Mouse (Mus musculus): ENCODE measurements around the gene Gm36210. TPM values are rescaled to one million over a fixed set of nuclear protein-coding genes. Genes with fewer than 3 reads are reported as not detected.
A peak's percentile ranks its signal among the peaks of the same experiment; 100 is the strongest.

The Gm36210 gene
- total and polyA plus RNA-seq, 3 experiments: 0.90 TPM; not detected in 2

DNA sequence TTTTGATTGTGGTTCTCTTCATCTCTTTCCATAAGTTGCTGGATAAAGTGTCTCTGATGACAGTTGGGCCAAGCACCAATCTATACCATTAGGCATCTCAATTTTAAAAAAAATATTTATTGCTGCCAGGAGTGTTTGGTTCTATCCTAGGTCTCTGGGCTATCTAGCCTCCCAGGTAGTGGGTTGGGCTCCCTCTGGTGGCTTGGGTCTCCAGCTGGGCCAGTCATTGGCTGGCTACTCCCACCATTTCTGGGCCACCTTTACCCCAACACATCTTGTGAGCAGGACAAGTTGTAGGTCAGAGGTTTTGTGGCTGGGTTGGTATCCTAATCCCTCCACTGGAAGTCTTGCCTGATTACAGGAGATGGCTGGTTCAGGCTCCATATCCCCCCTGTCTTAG is 28.1 kb downstream of the Gm36210 start:
- no peak overlapping the region for H3K27ac ChIP-seq (ENCODE audit: insufficient read depth, low read depth)
- H3K9me3 ChIP-seq (replicated peaks; ENCODE audit: low read length): peaks cover 3% of the 10 kb centered on the region
- TF ChIP-seq CTCF (conservative IDR thresholded peaks at IDR 0.05 in 1 of 2, IDR thresholded peaks at IDR 0.05 in 1 of 2; ENCODE audit: low read depth in 2 of 2, low read length in 2 of 2) (peak; percentile 9 to 77; a peak in 2 of 4 replicates), TCF12 (IDR thresholded peaks at IDR 0.05; ENCODE audit: low read depth, low read length) (no peak), BHLHE40 (IDR thresholded peaks at IDR 0.05; ENCODE audit: low read depth, low read length) (no peak), SMC3 (IDR thresholded peaks at IDR 0.05; ENCODE audit: low read depth, low read length) (peak; percentile 80), PAX5 (IDR thresholded peaks at IDR 0.05; ENCODE audit: low read length) (no peak), RAD21 (IDR thresholded peaks at IDR 0.05; ENCODE audit: low read depth, low read length) (peak; percentile 48), EP300 (IDR thresholded peaks at IDR 0.05; ENCODE audit: low read length) (no peak), USF2 (conservative IDR thresholded peaks at IDR 0.05; ENCODE audit: low read depth, low read length) (no peak), ELF1 (IDR thresholded peaks at IDR 0.05; ENCODE audit: low read depth, low read length) (no peak), ZKSCAN1 (IDR thresholded peaks at IDR 0.05; ENCODE audit: borderline replicate concordance, low read depth, low read length) (no peak), MXI1 (IDR thresholded peaks at IDR 0.05; ENCODE audit: low read depth, low read length) (no peak), JUN (IDR thresholded peaks at IDR 0.05; ENCODE audit: insufficient read depth, low read depth, low read length) (no peak), NRF1 (IDR thresholded peaks at IDR 0.05; ENCODE audit: low read depth, low read length) (no peak), ZNF384 (IDR thresholded peaks at IDR 0.05; ENCODE audit: low read depth, low read length) (0 out of 2 replicates have a peak, but pooled peaks have one; percentile 26)
- H3K4me2 ChIP-seq (ENCODE audit: insufficient read depth, low read depth, poor library complexity, severe bottlenecking): peak overlapping the region; percentile 99
- dilution Hi-C loops (cut with MboI; ENCODE audit: extremely low pct_ligation_motif_present, extremely low pct_unique_long_range_greater_than_20kb, low sequenced_read_pairs) (no loop called here), in situ Hi-C loops (cut with MboI; ENCODE audit: low pct_ligation_motif_present, low pct_unique_long_range_greater_than_20kb, low sequenced_read_pairs) (no loop called here)
- peaks cover 6 to 14% of the 10 kb centered on the region in 2 experiments for H3K4me1 ChIP-seq (ENCODE audit: control insufficient read depth in 1 of 2, insufficient read depth in 2 of 2)
- peaks cover 0 to 9% of the 10 kb centered on the region in 2 experiments for H3K36me3 ChIP-seq (replicated peaks in 1 of 2; ENCODE audit: control insufficient read depth in 1 of 2, insufficient read depth in 1 of 2, low read length in 1 of 2)
- no peaks in the 10 kb centered on the region for H3K27me3 ChIP-seq (replicated peaks)
- H3K4me3 ChIP-seq (replicated peaks in 1 of 3; ENCODE audit: low read depth in 2 of 3, low read length in 2 of 3, poor library complexity in 1 of 3): no peak overlapping the region
- no peaks in the 10 kb centered on the region for H3K79me2 ChIP-seq (replicated peaks; ENCODE audit: control insufficient read depth, extremely low read depth, insufficient read depth, poor library complexity, severe bottlenecking)
- DNase-seq (ENCODE audit: extremely low read depth): peak; percentile 42
- H3K9ac ChIP-seq (ENCODE audit: insufficient read depth, low read depth): no peak overlapping the region

DNA sequence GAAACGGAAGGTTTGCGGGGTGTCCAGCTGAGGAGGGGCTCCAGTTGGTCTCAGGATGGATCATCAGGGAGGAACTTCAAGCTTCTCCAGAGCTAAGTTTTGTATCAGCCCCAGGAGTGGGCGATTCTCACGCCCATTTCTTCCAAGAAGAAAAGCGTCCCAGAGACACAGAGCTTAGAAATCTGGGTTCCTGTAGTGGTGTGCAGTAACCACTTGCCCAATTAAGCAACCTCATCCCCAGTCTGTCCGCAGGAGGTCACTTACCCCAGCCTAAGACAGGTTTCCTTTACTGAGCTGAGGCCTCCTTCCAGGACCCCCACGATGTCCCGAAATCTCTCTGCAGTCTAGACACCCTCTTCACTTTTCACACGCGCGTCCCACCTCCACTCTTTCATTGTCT is 29.1 kb downstream of the Gm36210 start:
- in situ Hi-C loops (cut with MboI; ENCODE audit: low pct_ligation_motif_present, low pct_unique_long_range_greater_than_20kb, low sequenced_read_pairs) (no loop called here), dilution Hi-C loops (cut with MboI; ENCODE audit: extremely low pct_ligation_motif_present, extremely low pct_unique_long_range_greater_than_20kb, low sequenced_read_pairs) (no loop called here)
- Histone ChIP-seq H3K79me2 (replicated peaks; ENCODE audit: control insufficient read depth, extremely low read depth, insufficient read depth, poor library complexity, severe bottlenecking) (no peaks in the 10 kb centered on the region), H3K9ac (ENCODE audit: insufficient read depth, low read depth) (peak overlapping the region; percentile 73), H3K27me3 (replicated peaks) (no peaks in the 10 kb centered on the region), H3K4me2 (ENCODE audit: insufficient read depth, low read depth, poor library complexity, severe bottlenecking) (peak overlapping the region; percentile 99), H3K4me3 (replicated peaks in 1 of 3; ENCODE audit: low read depth in 2 of 3, low read length in 2 of 3, poor library complexity in 1 of 3) (peak overlapping the region; percentile 66 to 85 (median 78)), H3K27ac (ENCODE audit: insufficient read depth, low read depth) (no peak overlapping the region), H3K36me3 (replicated peaks in 1 of 2; ENCODE audit: control insufficient read depth in 1 of 2, insufficient read depth in 1 of 2, low read length in 1 of 2) (peaks cover 0 to 5% of the 10 kb centered on the region in 2 experiments), H3K9me3 (replicated peaks; ENCODE audit: low read length) (peaks cover 3% of the 10 kb centered on the region), H3K4me1 (ENCODE audit: control insufficient read depth in 1 of 2, insufficient read depth in 2 of 2) (peaks cover 6 to 14% of the 10 kb centered on the region in 2 experiments)
- no peak for DNase-seq (ENCODE audit: extremely low read depth)
- TF ChIP-seq POLR2A (IDR thresholded peaks at IDR 0.05; ENCODE audit: low read depth, low read length): no peak
- TF ChIP-seq MYC (IDR thresholded peaks at IDR 0.05; ENCODE audit: low read depth, low read length): no peak; the same call in 1 of the 2 replicates
- no peak for TF ChIP-seq TCF12 (IDR thresholded peaks at IDR 0.05; ENCODE audit: low read depth, low read length)
- TF ChIP-seq ZNF384 (IDR thresholded peaks at IDR 0.05; ENCODE audit: low read depth, low read length): no peak
- TF ChIP-seq CTCF (conservative IDR thresholded peaks at IDR 0.05 in 1 of 2, IDR thresholded peaks at IDR 0.05 in 1 of 2; ENCODE audit: low read depth in 2 of 2, low read length in 2 of 2): no peak
- TF ChIP-seq NELFE (IDR thresholded peaks at IDR 0.05; ENCODE audit: low read depth, low read length): no peak

All from CH12.LX (cell line).